Mouse (Mus musculus) stomach, embryonic 14.5 days (tissue): ENCODE data around the gene Mtmr1. TPM values are rescaled to one million over a fixed set of nuclear protein-coding genes. Genes with fewer than 3 reads are reported as not detected.
A peak's percentile ranks its signal among the peaks of the same experiment; 100 is the strongest.

Experiments
- ATAC-seq: fragments of 200-750 bp; cut with Nextera tagmentation; 2 replicates; pipeline ENCODE4 v1.8.0; 2017; ENCODE audit warnings: low read depth, moderate TSS enrichment; ENCODE audit not compliant: insufficient number of reproducible peaks, insufficient read depth, low FRiP score
- H3K27ac ChIP-seq: fragments of 300-500 bp; sonication (generic); 2 replicates; pipeline ENCODE4 v1.5.1; 2014; ENCODE audit warnings: mild to moderate bottlenecking, low read length, moderate library complexity, mixed read lengths
- H3K27me3 ChIP-seq: fragments of 300-500 bp; sonication (generic); 2 replicates; pipeline ENCODE4 v1.6.1; 2014; ENCODE audit warnings: low read length, control low read depth, mixed read lengths; ENCODE audit not compliant: control insufficient read depth, insufficient read depth
- H3K36me3 ChIP-seq: fragments of 300-500 bp; sonication (generic); 2 replicates; pipeline ENCODE4 v1.6.1; 2014; ENCODE audit warnings: mild to moderate bottlenecking, control low read depth, low read length, moderate library complexity, mixed read lengths; ENCODE audit not compliant: control insufficient read depth, insufficient read depth
- H3K4me1 ChIP-seq: fragments of 300-500 bp; sonication (generic); 2 replicates; pipeline ENCODE4 v1.6.1; 2014; ENCODE audit warnings: low read length, control low read depth, mixed read lengths; ENCODE audit not compliant: control insufficient read depth, insufficient read depth
- H3K4me2 ChIP-seq: fragments of 300-500 bp; sonication (generic); replicated peaks from 2 replicates; pipeline ENCODE4 v1.6.1; 2014; ENCODE audit warnings: low read depth, low read length, control low read depth
- H3K4me3 ChIP-seq: fragments of 300-500 bp; sonication (generic); 2 replicates; pipeline ENCODE4 v1.5.1; 2014; ENCODE audit warnings: low read depth, low read length, control low read depth
- H3K9ac ChIP-seq: fragments of 300-500 bp; sonication (generic); replicated peaks from 2 replicates; pipeline ENCODE4 v1.6.1; 2014; ENCODE audit warnings: low read depth, mild to moderate bottlenecking, control low read depth, low read length, moderate library complexity, mixed read lengths
- H3K9me3 ChIP-seq: fragments of 300-500 bp; sonication (generic); 2 replicates; pipeline ENCODE4 v1.6.1; 2016; ENCODE audit warnings: low read depth, low read length, control low read depth; ENCODE audit not compliant: control insufficient read depth
- WGBS: fragments of 180-500 bp; shearing (Covaris S2); extraction: QIAGEN DNeasy Blood & Tissue Kit; methylation state at CpG from one replicate; pipeline ENCODE4 v1.1.7; 2014; 5-methylcytosine and 5-hydroxymethylcytosine counted together
- polyA plus RNA-seq: library from polyadenylated mRNA; unstranded; fragments of >200 nt; fragmentation: Nextera tagmentation; extraction: Ambion mirVana; gene quantifications from 2 replicates; pipeline ENCODE4 v1.2.1, GENCODE M21; 2014

Gene Mtmr1
- polyA plus RNA-seq, 1 experiment from 2014 or later = 14.5 TPM

DNA sequence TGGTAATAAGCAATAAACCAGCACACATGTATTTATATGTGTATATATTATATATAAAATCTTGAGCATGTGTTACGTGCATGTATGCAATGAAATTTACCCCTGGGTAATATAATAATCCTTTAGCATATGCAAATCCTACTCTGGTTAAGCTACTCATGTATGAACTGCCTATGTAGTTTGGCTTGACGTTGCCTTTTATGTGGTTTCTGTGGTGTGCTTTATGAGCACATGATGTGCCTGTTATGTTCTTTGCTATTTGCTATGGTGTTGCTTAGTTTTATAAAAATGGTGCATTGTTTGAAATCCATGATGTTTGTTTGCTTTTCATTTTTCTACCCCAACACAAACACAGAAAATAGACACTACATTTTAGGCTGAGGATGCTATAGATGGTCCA, 13.9 kb downstream of the Mtmr1 start:
- Histone ChIP-seq H3K4me3 (no peak overlapping the region), H3K36me3 (no peaks in the 10 kb centered on the region), H3K27ac (no peak overlapping the region), H3K4me1 (no peaks in the 10 kb centered on the region), H3K9me3 (no peaks in the 10 kb centered on the region), H3K27me3 (no peaks in the 10 kb centered on the region), H3K9ac (no peak overlapping the region), H3K4me2 (no peak overlapping the region)
- no peak for ATAC-seq
- 85% methylated on average over 2 of the region's 2 CpGs for WGBS

DNA sequence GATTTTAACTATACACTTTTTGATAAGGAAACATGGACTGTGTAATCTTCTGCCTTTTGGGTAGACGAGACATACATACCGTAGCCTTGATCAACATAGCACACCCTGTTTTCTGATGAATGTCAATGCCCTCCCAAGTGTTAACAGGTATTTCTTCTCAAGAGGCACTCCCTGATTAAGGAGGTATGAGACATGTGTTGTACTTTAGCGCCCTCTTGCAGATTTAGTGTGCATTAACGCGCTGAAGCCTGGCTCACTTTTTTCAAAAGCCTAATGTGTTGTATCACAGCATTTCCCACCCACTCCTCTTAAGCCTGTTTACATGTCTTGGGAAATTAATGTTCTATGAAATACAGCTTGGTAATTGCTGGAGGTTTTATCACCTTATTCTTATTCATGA, 17.0 kb downstream of the Mtmr1 start:
- no peaks in the 10 kb centered on the region for H3K9me3 ChIP-seq
- no peak overlapping the region for H3K9ac ChIP-seq
- no peaks in the 10 kb centered on the region for H3K36me3 ChIP-seq
- no peak overlapping the region for H3K4me2 ChIP-seq
- H3K27me3 ChIP-seq = no peaks in the 10 kb centered on the region
- H3K27ac ChIP-seq = no peak overlapping the region
- 48% methylated on average over 5 of the region's 5 CpGs for WGBS
- no peak overlapping the region for H3K4me3 ChIP-seq
- ATAC-seq = no peak
- H3K4me1 ChIP-seq = no peaks in the 10 kb centered on the region

DNA sequence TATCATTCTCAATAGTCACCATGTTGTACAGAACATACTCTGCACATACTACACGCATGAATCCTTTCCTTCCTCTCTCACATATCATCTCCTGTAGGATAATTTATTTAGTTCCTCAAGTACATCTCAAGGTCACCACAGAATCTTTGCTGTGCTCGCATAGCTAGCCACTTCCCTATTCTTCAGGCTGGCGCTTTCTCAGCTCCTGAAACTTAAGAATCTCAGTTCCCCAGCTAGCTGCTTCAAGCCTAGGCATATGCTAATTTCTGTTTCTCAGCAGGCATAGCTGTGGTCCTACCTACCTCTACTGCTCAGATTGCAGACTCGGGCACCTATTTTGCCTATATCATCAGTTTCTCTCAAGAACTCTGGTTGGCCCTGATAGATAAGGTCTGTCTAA, 31.8 kb downstream of the Mtmr1 start:
- Histone ChIP-seq H3K36me3 (no peaks in the 10 kb centered on the region; the same call in none of the 2 replicates), H3K9ac (no peak overlapping the region), H3K4me2 (no peak overlapping the region), H3K27me3 (no peaks in the 10 kb centered on the region), H3K27ac (no peak overlapping the region), H3K9me3 (no peaks in the 10 kb centered on the region), H3K4me3 (no peak overlapping the region), H3K4me1 (no peaks in the 10 kb centered on the region)
- no peak for ATAC-seq
- WGBS = 73% methylated on average over 4 of the region's 4 CpGs

GRCm38 (mm10) chrX:71406290-71406689, 41.7 kb downstream of the Mtmr1 start:
- Histone ChIP-seq H3K27ac (no peak overlapping the region), H3K36me3 (no peaks in the 10 kb centered on the region), H3K9ac (no peak overlapping the region), H3K4me3 (no peak overlapping the region), H3K27me3 (no peaks in the 10 kb centered on the region), H3K4me1 (no peaks in the 10 kb centered on the region), H3K9me3 (no peaks in the 10 kb centered on the region), H3K4me2 (no peak overlapping the region)
- no peak for ATAC-seq

- WGBS = 89% methylated on average over 1 of the region's 1 CpGs
- H3K4me1 ChIP-seq = no peaks in the 10 kb centered on the region
- no peak overlapping the region for H3K27ac ChIP-seq
- H3K4me2 ChIP-seq = no peak overlapping the region
- no peak overlapping the region for H3K4me3 ChIP-seq
- H3K9ac ChIP-seq = no peak overlapping the region
- no peaks in the 10 kb centered on the region for H3K9me3 ChIP-seq
- no peaks in the 10 kb centered on the region for H3K36me3 ChIP-seq
- no peaks in the 10 kb centered on the region for H3K27me3 ChIP-seq
- ATAC-seq = no peak
Measured at GRCm38 (mm10) chrX:71408386-71408785, 43.8 kb downstream of the Mtmr1 start.

GRCm38 (mm10) chrX:71412776-71413175, 48.2 kb downstream of the Mtmr1 start:
- WGBS = 72% methylated on average over 3 of the region's 3 CpGs
- Histone ChIP-seq H3K9ac (no peak overlapping the region), H3K4me2 (no peak overlapping the region), H3K27me3 (no peaks in the 10 kb centered on the region), H3K27ac (no peak overlapping the region), H3K4me3 (no peak overlapping the region), H3K9me3 (no peaks in the 10 kb centered on the region), H3K36me3 (no peaks in the 10 kb centered on the region), H3K4me1 (no peaks in the 10 kb centered on the region)
- no peak for ATAC-seq

- Histone ChIP-seq H3K4me3 (no peak overlapping the region), H3K4me1 (no peaks in the 10 kb centered on the region), H3K27me3 (no peaks in the 10 kb centered on the region), H3K9ac (no peak overlapping the region), H3K4me2 (no peak overlapping the region), H3K9me3 (no peaks in the 10 kb centered on the region), H3K27ac (no peak overlapping the region), H3K36me3 (no peaks in the 10 kb centered on the region)
- 88% methylated on average over 4 of the region's 4 CpGs for whole genome bisulfite sequencing
- ATAC-seq = no peak
Measured at GRCm38 (mm10) chrX:71413616-71414015, 49.1 kb downstream of the Mtmr1 start.

- Histone ChIP-seq H3K36me3 (no peaks in the 10 kb centered on the region), H3K4me2 (no peak overlapping the region), H3K4me3 (no peak overlapping the region), H3K9me3 (no peaks in the 10 kb centered on the region), H3K27ac (no peak overlapping the region), H3K27me3 (no peaks in the 10 kb centered on the region), H3K9ac (no peak overlapping the region), H3K4me1 (no peaks in the 10 kb centered on the region)
- ATAC-seq = no peak
- WGBS = 72% methylated on average over 1 of the region's 1 CpGs
Measured at GRCm38 (mm10) chrX:71424852-71425251, 60.3 kb downstream of the Mtmr1 start.

GRCm38 (mm10) chrX:71425746-71426519, 61.4 kb downstream of the Mtmr1 start:
- ATAC-seq = 0 out of 2 replicates have a peak, but pooled peaks have one; percentile 53
- WGBS = 43% methylated on average over 9 of the region's 9 CpGs
- no peak overlapping the region for H3K4me2 ChIP-seq
- no peaks in the 10 kb centered on the region for H3K27me3 ChIP-seq
- H3K4me1 ChIP-seq = no peaks in the 10 kb centered on the region
- H3K9me3 ChIP-seq = no peaks in the 10 kb centered on the region
- no peaks in the 10 kb centered on the region for H3K36me3 ChIP-seq
- no peak overlapping the region for H3K9ac ChIP-seq
- no peak overlapping the region for H3K4me3 ChIP-seq
- no peak overlapping the region for H3K27ac ChIP-seq
